Mouse (Mus musculus): ENCODE results near the gene Gm14410. TPM values are rescaled to one million over a fixed set of nuclear protein-coding genes. Genes with fewer than 3 reads are reported as not detected.
"Not testable (repeated sequence)": the region's sequence is repeated elsewhere in the genome, so short reads cannot be mapped to it uniquely, and the experiment has no call there.

Gene Gm14410
- polyA plus RNA-seq (2012; rRNA removed) = 21.4 and 23.7 TPM in 2 replicates

GRCm38 (mm10) chr2:177206341-177206740 lies at the start of gene Gm14410:
Gene Gm14410 (minus strand): TSS chr2:177206421.
- DNase-seq (ENCODE audit: low spot score) = peak; percentile 33

- not testable (repeated sequence) for DNase-seq (ENCODE audit: low spot score)
Observed at GRCm38 (mm10) chr2:177247449-177247848, 41.2 kb upstream of the Gm14410 start.

GRCm38 (mm10) chr2:177230461-177230860 lies 24.2 kb upstream of the Gm14410 start:
- not testable (repeated sequence) for DNase-seq (ENCODE audit: low spot score)

- not testable (repeated sequence) for DNase-seq (ENCODE audit: low spot score)
Observed at GRCm38 (mm10) chr2:177172749-177173148, 33.5 kb downstream of the Gm14410 start.

Other genes starting within 250 kb of the Gm14410 start
- gene Gm14419, start 205.5 kb downstream of the Gm14410 start, polyA plus RNA-seq (2012; rRNA removed) = 6.5 and 13.8 TPM in 2 replicates
- 0.17 TPM in 1 of 2 replicates, not detected in the other for gene Gm14401, start 132.1 kb downstream of the Gm14410 start, polyA plus RNA-seq (2012; rRNA removed)
- gene Gm14409, start 60.6 kb upstream of the Gm14410 start, polyA plus RNA-seq (2012; rRNA removed) = 0.10 TPM in 1 of 2 replicates, not detected in the other
- gene Gm14412, start 117.9 kb upstream of the Gm14410 start, polyA plus RNA-seq (2012; rRNA removed) = 1.2 and 1.4 TPM in 2 replicates
- 10.7 and 15.7 TPM in 2 replicates for gene Gm14418, start 191.9 kb upstream of the Gm14410 start, polyA plus RNA-seq (2012; rRNA removed)